Mouse (Mus musculus) heart, postnatal 0 days (tissue): Measurements from ENCODE around the gene Knop1.

Source experiments
- CTCF ChIP-seq: IDR thresholded peaks from 2 replicates; pipeline ENCODE4 v1.5.1; 2016; ENCODE audit warnings: antibody characterized with exemption, control low read depth, low read depth
- EP300 ChIP-seq: IDR thresholded peaks from 2 replicates; pipeline ENCODE4 v1.6.1; 2016; ENCODE audit warnings: antibody characterized with exemption, low read depth

- TF ChIP-seq CTCF = no peak
- TF ChIP-seq EP300 = no peak
Measured at GRCm38 (mm10) chr7:118849543-118850250, 6.4 kb downstream of the Knop1 start.
